Mouse (Mus musculus): ENCODE results near the gene Gm20498. TPM values are rescaled to one million over a fixed set of nuclear protein-coding genes. Genes with fewer than 3 reads are reported as not detected.
A peak's percentile ranks its signal among the peaks of the same experiment; 100 is the strongest.
"Not testable (repeated sequence)": the region's sequence is repeated elsewhere in the genome, so short reads cannot be mapped to it uniquely, and the experiment has no call there.

Gm20498 gene
- total RNA-seq (2017) = 3.4 to 61.0 TPM (median 34.3 TPM) in 3 replicates

- ATAC-seq (replicated peaks; ENCODE audit: insufficient number of reproducible peaks, low FRiP score, low TSS enrichment, poor library complexity, severe bottlenecking) = peak; percentile 95
Measured at GRCm38 (mm10) chr12:81532316-81533028, at the start of gene Gm20498, which contains the start of gene Synj2bp. Gene Gm20498 (minus strand): TSS chr12:81532905. Gene Synj2bp (minus strand): TSS chr12:81532911.

- ATAC-seq (replicated peaks; ENCODE audit: insufficient number of reproducible peaks, low FRiP score, low TSS enrichment, poor library complexity, severe bottlenecking) = no peak
Measured at GRCm38 (mm10) chr12:81568374-81568773, 35.7 kb upstream of the Gm20498 start, which contains the start of gene Adam21. Gene Adam21 (minus strand): TSS chr12:81568474.

DNA sequence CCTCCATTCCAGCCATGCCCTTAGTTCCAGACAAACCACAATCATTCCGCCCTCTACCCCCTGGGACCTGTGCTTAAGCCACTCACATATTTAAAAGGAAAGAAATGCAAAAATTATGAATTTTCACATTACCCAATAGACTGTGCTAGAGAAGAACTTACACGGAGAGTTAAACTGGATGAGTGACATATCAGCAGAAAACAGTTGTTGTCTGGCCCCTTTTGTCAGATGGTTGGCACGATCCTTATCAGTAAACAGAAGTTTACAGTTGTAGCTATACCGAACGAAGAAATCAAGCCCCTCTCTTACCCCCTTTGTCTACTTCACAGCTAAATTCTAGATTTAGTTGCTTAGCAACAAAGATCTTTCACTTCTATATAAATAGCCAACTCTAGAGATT lies 35.2 kb upstream of the Gm20498 start:
- no peak for ATAC-seq (replicated peaks; ENCODE audit: insufficient number of reproducible peaks, low FRiP score, low TSS enrichment, poor library complexity, severe bottlenecking)

DNA sequence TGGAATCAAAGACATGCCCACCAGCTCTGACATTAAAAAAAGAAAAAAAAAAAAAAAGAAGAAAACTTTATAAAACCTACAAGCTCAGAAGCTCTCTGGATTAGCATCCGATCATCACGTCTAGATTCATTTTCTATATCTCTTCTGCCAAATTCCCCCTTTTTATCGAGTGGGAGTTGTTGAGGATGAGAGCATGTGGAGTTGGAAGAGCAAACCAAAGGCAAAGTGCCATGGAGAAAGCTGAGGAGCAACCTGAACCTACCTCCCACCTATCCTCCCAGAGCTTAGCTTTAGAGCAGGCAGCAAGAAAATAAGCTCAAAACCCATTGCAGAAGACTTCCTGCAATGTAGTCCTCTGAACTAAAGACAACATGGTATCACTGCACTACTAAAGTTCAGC lies 31.5 kb upstream of the Gm20498 start:
- ATAC-seq (replicated peaks; ENCODE audit: insufficient number of reproducible peaks, low FRiP score, low TSS enrichment, poor library complexity, severe bottlenecking) = no peak

DNA sequence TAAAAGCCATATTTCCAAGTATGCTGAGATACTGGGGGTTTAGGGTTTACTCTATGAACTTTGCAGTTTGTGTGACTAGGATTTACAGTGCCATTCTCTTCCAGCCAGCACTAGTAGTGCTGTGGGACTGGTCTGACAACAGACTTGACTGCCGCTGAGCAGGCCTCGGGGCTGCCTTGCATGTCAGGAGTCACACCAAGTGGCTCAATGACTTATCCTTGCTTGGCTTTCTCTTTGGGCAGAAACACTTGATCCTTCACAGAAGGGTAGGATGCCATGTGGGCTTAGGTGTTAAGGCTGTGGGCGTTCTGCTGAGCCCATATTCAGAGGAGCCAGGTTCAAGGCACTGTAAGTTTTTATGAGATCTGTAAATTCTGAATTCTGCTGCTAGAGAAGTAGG lies 16.6 kb upstream of the Gm20498 start:
- ATAC-seq (replicated peaks; ENCODE audit: insufficient number of reproducible peaks, low FRiP score, low TSS enrichment, poor library complexity, severe bottlenecking) = no peak

DNA sequence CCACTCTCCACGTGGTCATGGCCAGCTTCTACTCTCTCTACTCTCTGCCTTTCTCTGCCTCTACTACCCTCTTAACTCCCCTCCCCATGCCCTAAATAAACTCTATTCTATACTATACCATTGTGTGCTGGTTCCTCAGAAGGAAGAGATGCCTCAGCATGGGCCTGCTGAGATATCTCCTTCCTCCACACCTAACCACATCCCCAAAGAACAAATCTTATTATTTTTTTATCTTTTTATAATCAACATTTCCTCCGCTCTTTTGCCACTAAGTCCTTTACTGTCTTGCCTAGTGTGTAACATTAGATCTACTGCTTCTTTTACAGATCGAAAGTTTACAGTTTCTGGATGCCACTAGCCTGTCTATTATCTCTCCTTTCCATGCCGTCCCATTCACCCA lies 14.5 kb upstream of the Gm20498 start:
- ATAC-seq (replicated peaks; ENCODE audit: insufficient number of reproducible peaks, low FRiP score, low TSS enrichment, poor library complexity, severe bottlenecking) = no peak

- ATAC-seq (replicated peaks; ENCODE audit: insufficient number of reproducible peaks, low FRiP score, low TSS enrichment, poor library complexity, severe bottlenecking) = no peak
Measured at GRCm38 (mm10) chr12:81533029-81533419, 319 bp upstream of the Gm20498 start.

DNA sequence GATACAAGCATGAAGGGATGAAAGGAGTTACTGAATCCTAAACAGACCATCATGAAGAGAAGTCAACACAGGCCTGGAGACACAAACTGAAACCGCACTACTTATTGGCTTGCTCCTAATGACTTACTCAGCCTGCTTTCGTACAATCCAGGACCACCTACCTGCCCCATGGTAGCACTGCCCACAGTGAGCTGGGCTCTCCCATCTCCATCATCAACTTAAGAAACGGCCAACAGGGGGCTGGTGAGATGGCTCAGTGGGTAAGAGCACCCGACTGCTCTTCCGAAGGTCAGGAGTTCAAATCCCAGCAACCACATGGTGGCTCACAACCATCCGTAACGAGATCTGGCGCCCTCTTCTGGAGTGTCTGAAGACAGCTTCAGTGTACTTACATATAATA lies 2.1 kb downstream of the Gm20498 start:
- not testable (repeated sequence) for ATAC-seq (replicated peaks; ENCODE audit: insufficient number of reproducible peaks, low FRiP score, low TSS enrichment, poor library complexity, severe bottlenecking)

DNA sequence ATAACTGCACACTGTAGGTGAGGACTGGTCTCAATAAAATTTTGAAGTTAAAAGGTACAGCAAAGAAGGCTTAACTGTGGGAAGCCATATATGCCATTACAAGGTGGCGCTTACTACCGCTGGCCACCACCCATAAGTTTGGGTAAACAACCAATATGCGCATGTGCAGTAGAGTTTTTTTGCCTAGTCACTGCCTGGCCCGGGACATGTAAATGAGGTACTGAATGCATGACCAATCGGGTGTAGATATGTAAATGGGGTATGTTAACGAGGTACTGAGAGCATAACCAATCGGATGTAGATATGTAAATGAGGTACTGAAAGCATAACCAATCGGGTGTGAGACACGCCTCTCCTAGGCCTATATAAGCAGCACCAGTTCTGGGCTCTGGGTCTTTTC lies 35.8 kb downstream of the Gm20498 start:
- not testable (repeated sequence) for ATAC-seq (replicated peaks; ENCODE audit: insufficient number of reproducible peaks, low FRiP score, low TSS enrichment, poor library complexity, severe bottlenecking)

- no peak for ATAC-seq (replicated peaks; ENCODE audit: insufficient number of reproducible peaks, low FRiP score, low TSS enrichment, poor library complexity, severe bottlenecking)
Measured at GRCm38 (mm10) chr12:81490491-81490890, 42.2 kb downstream of the Gm20498 start.

GRCm38 (mm10) chr12:81485311-81485710 lies 47.4 kb downstream of the Gm20498 start:
- ATAC-seq (replicated peaks; ENCODE audit: insufficient number of reproducible peaks, low FRiP score, low TSS enrichment, poor library complexity, severe bottlenecking) = no peak

DNA sequence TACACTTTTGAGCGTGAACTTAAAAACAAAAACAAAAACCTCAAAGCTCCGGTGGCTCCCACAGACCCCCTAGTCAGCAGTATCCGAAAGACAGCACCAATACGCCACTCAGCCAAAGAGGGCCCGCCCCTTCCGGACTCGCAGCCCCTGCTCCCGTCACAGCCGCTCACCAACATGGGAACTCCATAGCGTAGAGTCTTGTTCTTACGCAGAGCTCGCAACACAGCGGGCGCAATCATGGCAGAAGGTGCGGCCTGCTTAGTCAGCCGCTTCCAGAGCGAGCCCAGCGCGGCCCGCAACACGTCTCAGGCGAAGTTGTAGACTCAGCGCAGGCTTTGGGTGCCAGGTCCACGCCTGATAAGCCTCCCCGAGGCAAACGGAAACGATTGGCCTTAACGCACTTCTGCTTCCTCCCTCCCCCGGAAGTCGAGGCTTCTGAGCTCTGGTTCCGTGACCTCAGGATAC lies 47.9 kb downstream of the Gm20498 start, which contains the start of gene Cox16:
TSS of gene Cox16 (minus strand) at position 401 of the 465 bp plus-strand sequence.
- ATAC-seq (replicated peaks; ENCODE audit: insufficient number of reproducible peaks, low FRiP score, low TSS enrichment, poor library complexity, severe bottlenecking) = peak; percentile 93

DNA sequence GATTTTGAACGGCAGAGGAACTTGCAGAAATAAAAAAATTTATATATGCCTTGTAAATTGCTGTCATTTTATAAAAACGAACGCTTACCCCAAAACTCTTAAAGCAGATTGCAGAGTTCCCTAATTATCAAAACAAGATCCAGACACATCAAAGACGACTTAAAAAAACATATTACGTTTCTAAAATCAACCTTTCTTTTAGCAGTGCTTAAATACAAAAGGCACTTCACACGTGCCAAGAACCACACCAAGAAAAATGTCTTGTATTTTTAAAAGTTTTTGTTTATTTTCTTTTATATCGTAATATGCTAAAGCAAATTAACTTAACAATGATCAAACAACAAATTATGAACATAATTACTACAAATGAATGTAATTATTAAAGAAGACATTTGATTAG lies 48.5 kb downstream of the Gm20498 start:
- ATAC-seq (replicated peaks; ENCODE audit: insufficient number of reproducible peaks, low FRiP score, low TSS enrichment, poor library complexity, severe bottlenecking) = no peak

GRCm38 (mm10) chr12:81483656-81484055 lies 49.0 kb downstream of the Gm20498 start:
- no peak for ATAC-seq (replicated peaks; ENCODE audit: insufficient number of reproducible peaks, low FRiP score, low TSS enrichment, poor library complexity, severe bottlenecking)

DNA sequence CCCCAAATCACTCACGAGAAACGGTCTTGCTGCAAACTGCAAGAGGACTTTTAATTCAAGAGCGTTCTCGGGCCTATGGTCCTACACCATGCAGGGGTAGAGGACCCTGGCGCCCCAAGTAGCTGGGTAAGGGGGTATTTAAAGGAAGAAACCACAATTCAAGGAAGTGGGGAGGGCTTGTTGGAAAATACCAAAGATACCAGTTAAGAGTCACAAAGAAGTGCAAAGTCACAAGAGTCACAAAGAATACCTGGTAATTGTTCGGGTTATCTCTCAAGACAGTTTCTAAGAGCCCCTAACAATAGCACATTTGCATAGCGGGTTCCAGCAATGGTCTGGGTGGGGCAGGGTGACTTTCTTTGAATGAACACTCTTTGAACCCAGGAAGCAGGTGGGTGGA lies 73.7 kb downstream of the Gm20498 start:
- ATAC-seq (replicated peaks; ENCODE audit: insufficient number of reproducible peaks, low FRiP score, low TSS enrichment, poor library complexity, severe bottlenecking) = not testable (repeated sequence)

DNA sequence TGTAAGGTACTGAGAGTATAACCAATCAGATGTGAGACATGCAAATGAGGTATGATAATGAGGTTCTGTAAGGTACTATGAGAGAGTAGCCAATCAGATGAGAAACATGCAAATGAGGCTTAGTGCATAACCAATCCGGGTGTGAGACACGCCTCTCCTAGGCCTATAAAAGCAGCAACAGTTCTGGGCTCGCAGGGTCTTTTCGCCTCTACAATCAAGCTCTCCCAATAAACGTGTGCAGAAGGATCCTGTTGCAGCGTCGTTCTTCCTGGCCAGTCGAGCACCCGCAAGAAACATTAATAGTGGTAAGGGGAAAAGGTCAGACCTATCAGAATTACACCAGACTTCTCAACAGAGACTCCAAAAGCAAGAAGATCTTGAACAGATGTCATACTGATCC lies 93.7 kb downstream of the Gm20498 start:
- ATAC-seq (replicated peaks; ENCODE audit: insufficient number of reproducible peaks, low FRiP score, low TSS enrichment, poor library complexity, severe bottlenecking) = not testable (repeated sequence)

- not testable (repeated sequence) for ATAC-seq (replicated peaks; ENCODE audit: insufficient number of reproducible peaks, low FRiP score, low TSS enrichment, poor library complexity, severe bottlenecking)
Measured at GRCm38 (mm10) chr12:81434778-81435177, 97.9 kb downstream of the Gm20498 start.

- ATAC-seq (replicated peaks; ENCODE audit: insufficient number of reproducible peaks, low FRiP score, low TSS enrichment, poor library complexity, severe bottlenecking) = no peak
Measured at GRCm38 (mm10) chr12:81421846-81422245, 110.9 kb downstream of the Gm20498 start, which contains the start of gene Adam4. Gene Adam4 (minus strand): TSS chr12:81421946.

GRCm38 (mm10) chr12:81413211-81413610 lies 119.5 kb downstream of the Gm20498 start:
- no peak for ATAC-seq (replicated peaks; ENCODE audit: insufficient number of reproducible peaks, low FRiP score, low TSS enrichment, poor library complexity, severe bottlenecking)

GRCm38 (mm10) chr12:81408966-81409365 lies 123.7 kb downstream of the Gm20498 start:
- no peak for ATAC-seq (replicated peaks; ENCODE audit: insufficient number of reproducible peaks, low FRiP score, low TSS enrichment, poor library complexity, severe bottlenecking)
